In genomic region chr13:92098484-92098883, GRCm38 (mm10) we compare ENCODE assay signal across 14 mouse cellular contexts.
"Had no signal": no experiment of that assay in that cellular context is flagged by ENCODE, and none has a peak within 500 bp of the region (broad histone marks: within the 10 kb centered on the region; RNA-seq: fewer than 3 reads in every experiment).

No protein-coding gene starts in this region.

- ATAC-seq: intestine, embryonic 16.5 days had no signal

- H3K27me3 ChIP-seq: limb, embryonic 13.5 days had no signal

- H3K36me3 ChIP-seq: limb, embryonic 13.5 days had no signal

- DNase-seq: kidney, adult 9 months; kidney, postnatal 36 days; layer of hippocampus, adult 9-11 months; left cerebral cortex, postnatal 4 days; lung, adult 18-20 months; retina, postnatal 1 day; right cerebral cortex, postnatal 4 days; spleen, adult 18-20 months; thymus, adult 18-20 months; thymus, postnatal 25 days had no signal

- H3K4me2 ChIP-seq: limb, embryonic 13.5 days had no signal

- H3K27ac ChIP-seq: kidney, postnatal 0 days; limb, embryonic 13.5 days; liver, embryonic 14.5 days had no signal

- H3K9ac ChIP-seq: limb, embryonic 13.5 days; liver, embryonic 14.5 days had no signal

- H3K4me1 ChIP-seq: limb, embryonic 13.5 days had no signal

- H3K4me3 ChIP-seq: limb, embryonic 13.5 days had no signal
